Mouse (Mus musculus): ENCODE results near the gene Gm5134. TPM values are rescaled to one million over a fixed set of nuclear protein-coding genes. Genes with fewer than 3 reads are reported as not detected.
A peak's percentile ranks its signal among the peaks of the same experiment; 100 is the strongest.

The Gm5134 gene
- total and polyA plus RNA-seq, 3 experiments: 0.40 to 1.6 (median 1.0) TPM

DNA sequence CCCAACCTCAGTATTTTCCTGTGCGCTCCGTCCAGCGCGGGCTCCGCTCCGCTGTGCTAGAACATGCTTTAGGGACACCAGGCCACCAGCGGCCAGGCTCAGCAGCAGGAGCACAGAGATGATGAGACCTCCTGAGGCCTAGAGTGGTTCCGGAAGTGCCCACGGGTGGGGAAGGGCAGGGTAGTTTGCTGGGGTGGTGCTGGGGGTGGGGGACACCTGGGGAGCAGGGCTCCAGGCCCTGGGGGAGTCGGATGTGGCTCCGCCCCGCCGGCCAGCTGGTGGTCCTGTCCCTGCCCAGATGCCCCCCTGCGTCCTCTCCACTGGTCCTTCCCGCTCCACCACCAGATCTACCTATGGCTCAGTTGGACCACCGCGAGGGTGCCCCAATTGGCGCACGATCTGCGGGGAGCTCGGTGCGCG, 3.5 kb upstream of the Gm5134 start:
- H3K27ac ChIP-seq (ENCODE audit: insufficient read depth, low read depth): peak overlapping the region; percentile 57; the same call in 1 of the 2 replicates
- peak; percentile 54 for DNase-seq (ENCODE audit: extremely low read depth)

DNA sequence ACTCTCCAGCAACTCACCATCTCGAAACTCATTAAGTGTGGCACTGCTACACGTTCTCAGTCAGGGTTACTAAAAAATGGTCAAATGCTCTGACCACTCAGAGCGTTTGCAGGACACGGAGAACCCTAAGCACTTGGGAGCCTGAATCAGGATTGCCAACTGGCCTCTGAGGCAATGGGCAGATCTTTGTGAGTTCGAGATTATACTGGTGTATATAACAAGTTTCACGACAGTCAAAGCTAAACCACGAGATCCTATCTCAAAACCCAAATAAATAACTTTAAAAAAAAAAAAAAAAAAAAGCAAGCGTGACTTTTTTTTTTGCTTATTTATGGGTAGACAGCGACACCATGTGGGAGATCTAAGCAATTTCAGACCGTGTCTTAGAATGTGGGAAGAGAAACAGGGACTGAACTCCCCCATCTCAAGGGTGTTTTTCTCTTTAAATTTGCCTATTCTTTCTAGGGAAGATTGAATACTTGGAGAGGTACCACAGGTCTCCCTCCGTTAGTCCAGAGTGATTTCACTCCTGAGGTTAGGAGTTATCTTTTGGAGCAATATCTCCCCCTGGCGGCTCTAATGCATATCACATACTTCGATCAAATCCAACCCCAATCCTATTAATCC, 2.8 kb upstream of the Gm5134 start:
- in situ Hi-C loops (cut with MboI; ENCODE audit: low pct_ligation_motif_present, low pct_unique_long_range_greater_than_20kb, low sequenced_read_pairs) (loop anchor here (5.0 to 25.0 kb wide), 3 partner anchors 67 to 364 kb away; partner anchors contain the start of gene Ggt5), dilution Hi-C loops (cut with MboI; ENCODE audit: extremely low pct_ligation_motif_present, extremely low pct_unique_long_range_greater_than_20kb, low sequenced_read_pairs) (no loop called here)
- H3K27me3 ChIP-seq (replicated peaks): no peaks in the 10 kb centered on the region
- no peaks in the 10 kb centered on the region for H3K9me3 ChIP-seq (replicated peaks; ENCODE audit: low read length)
- peak overlapping the region; percentile 25; the same call in 1 of the 2 replicates for H3K27ac ChIP-seq (ENCODE audit: insufficient read depth, low read depth)
- H3K4me2 ChIP-seq (ENCODE audit: insufficient read depth, low read depth, poor library complexity, severe bottlenecking): peak overlapping the region; percentile 63
- no peaks in the 10 kb centered on the region for H3K36me3 ChIP-seq (replicated peaks in 1 of 2; ENCODE audit: control insufficient read depth in 1 of 2, insufficient read depth in 1 of 2, low read length in 1 of 2)
- no peaks in the 10 kb centered on the region for H3K79me2 ChIP-seq (replicated peaks; ENCODE audit: control insufficient read depth, extremely low read depth, insufficient read depth, poor library complexity, severe bottlenecking)
- peak overlapping the region; percentile 28 to 55 (median 41) for H3K4me3 ChIP-seq (replicated peaks in 1 of 3; ENCODE audit: low read depth in 2 of 3, low read length in 2 of 3, poor library complexity in 1 of 3)
- H3K4me1 ChIP-seq (ENCODE audit: control insufficient read depth in 1 of 2, insufficient read depth in 2 of 2): peaks cover 30 to 42% of the 10 kb centered on the region in 2 experiments
- TF ChIP-seq MAX (IDR thresholded peaks at IDR 0.05; ENCODE audit: low read length) (no peak), ZNF384 (IDR thresholded peaks at IDR 0.05; ENCODE audit: low read depth, low read length) (peak; percentile 100), HCFC1 (IDR thresholded peaks at IDR 0.05; ENCODE audit: low read depth, low read length) (no peak; the same call in 1 of the 2 replicates), JUN (IDR thresholded peaks at IDR 0.05; ENCODE audit: insufficient read depth, low read depth, low read length) (no peak), ZMIZ1 (IDR thresholded peaks at IDR 0.05; ENCODE audit: low read depth, low read length) (no peak), RCOR1 (conservative IDR thresholded peaks at IDR 0.05; ENCODE audit: low read depth, low read length) (no peak), ZKSCAN1 (IDR thresholded peaks at IDR 0.05; ENCODE audit: borderline replicate concordance, low read depth, low read length) (no peak), RAD21 (IDR thresholded peaks at IDR 0.05; ENCODE audit: low read depth, low read length) (peak; percentile 76), E2F4 (IDR thresholded peaks at IDR 0.05; ENCODE audit: insufficient replicate concordance, low read depth, low read length) (no peak), POLR2A (IDR thresholded peaks at IDR 0.05; ENCODE audit: low read depth, low read length) (no peak), ZC3H11A (IDR thresholded peaks at IDR 0.05; ENCODE audit: low read depth, low read length) (peak; percentile 41; the same call in 1 of the 2 replicates), NELFE (IDR thresholded peaks at IDR 0.05; ENCODE audit: low read depth, low read length) (peak; percentile 40; the same call in 1 of the 2 replicates), POLR2AphosphoS2 (IDR thresholded peaks at IDR 0.05; ENCODE audit: low read depth, low read length) (no peak), PAX5 (IDR thresholded peaks at IDR 0.05; ENCODE audit: low read length) (no peak), MEF2A (IDR thresholded peaks at IDR 0.05; ENCODE audit: borderline replicate concordance, low read depth, low read length) (no peak), CTCF (conservative IDR thresholded peaks at IDR 0.05 in 1 of 2, IDR thresholded peaks at IDR 0.05 in 1 of 2; ENCODE audit: low read depth in 2 of 2, low read length in 2 of 2) (peak; percentile 73 to 94), MAFK (IDR thresholded peaks at IDR 0.05; ENCODE audit: insufficient replicate concordance, low read length) (no peak), CHD1 (IDR thresholded peaks at IDR 0.05; ENCODE audit: low read depth, low read length) (no peak), SMC3 (IDR thresholded peaks at IDR 0.05; ENCODE audit: low read depth, low read length) (peak; percentile 84), USF2 (conservative IDR thresholded peaks at IDR 0.05; ENCODE audit: low read depth, low read length) (no peak), MXI1 (IDR thresholded peaks at IDR 0.05; ENCODE audit: low read depth, low read length) (no peak), SIN3A (IDR thresholded peaks at IDR 0.05; ENCODE audit: low read length) (peak; percentile 13; the same call in 1 of the 2 replicates), ELF1 (IDR thresholded peaks at IDR 0.05; ENCODE audit: low read depth, low read length) (no peak), EP300 (IDR thresholded peaks at IDR 0.05; ENCODE audit: low read length) (no peak), USF1 (IDR thresholded peaks at IDR 0.05; ENCODE audit: low read depth, low read length) (no peak), TBP (conservative IDR thresholded peaks at IDR 0.05; ENCODE audit: low read depth, low read length) (no peak), BHLHE40 (IDR thresholded peaks at IDR 0.05; ENCODE audit: low read depth, low read length) (peak; percentile 74)
- peak overlapping the region; percentile 41; the same call in 1 of the 2 replicates for H3K9ac ChIP-seq (ENCODE audit: insufficient read depth, low read depth)
- DNase-seq (ENCODE audit: extremely low read depth): peak; percentile 59

More for the DNA sequence above, 3.5 kb upstream of the Gm5134 start:
- Histone ChIP-seq H3K4me1 (ENCODE audit: control insufficient read depth in 1 of 2, insufficient read depth in 2 of 2) (peaks cover 30 to 46% of the 10 kb centered on the region in 2 experiments), H3K36me3 (replicated peaks in 1 of 2; ENCODE audit: control insufficient read depth in 1 of 2, insufficient read depth in 1 of 2, low read length in 1 of 2) (no peaks in the 10 kb centered on the region), H3K27me3 (replicated peaks) (no peaks in the 10 kb centered on the region), H3K9me3 (replicated peaks; ENCODE audit: low read length) (no peaks in the 10 kb centered on the region), H3K79me2 (replicated peaks; ENCODE audit: control insufficient read depth, extremely low read depth, insufficient read depth, poor library complexity, severe bottlenecking) (no peaks in the 10 kb centered on the region), H3K4me3 (replicated peaks in 1 of 3; ENCODE audit: low read depth in 2 of 3, low read length in 2 of 3, poor library complexity in 1 of 3) (peak overlapping the region; percentile 43 to 55 (median 46)), H3K9ac (ENCODE audit: insufficient read depth, low read depth) (peak overlapping the region; percentile 41; the same call in 1 of the 2 replicates), H3K4me2 (ENCODE audit: insufficient read depth, low read depth, poor library complexity, severe bottlenecking) (peak overlapping the region; percentile 63)
- TF ChIP-seq CHD1 (IDR thresholded peaks at IDR 0.05; ENCODE audit: low read depth, low read length) (no peak), EP300 (IDR thresholded peaks at IDR 0.05; ENCODE audit: low read length) (no peak), SIN3A (IDR thresholded peaks at IDR 0.05; ENCODE audit: low read length) (0 out of 2 replicates have a peak, but pooled peaks have one; percentile 20), CHD2 (IDR thresholded peaks at IDR 0.05; ENCODE audit: low read length) (peak; percentile 60; the same call in 1 of the 2 replicates), NRF1 (IDR thresholded peaks at IDR 0.05; ENCODE audit: low read depth, low read length) (no peak), HCFC1 (IDR thresholded peaks at IDR 0.05; ENCODE audit: low read depth, low read length) (peak; percentile 29; the same call in 1 of the 2 replicates), JUN (IDR thresholded peaks at IDR 0.05; ENCODE audit: insufficient read depth, low read depth, low read length) (no peak), MXI1 (IDR thresholded peaks at IDR 0.05; ENCODE audit: low read depth, low read length) (0 out of 2 replicates have a peak, but pooled peaks have one; percentile 20), ELF1 (IDR thresholded peaks at IDR 0.05; ENCODE audit: low read depth, low read length) (peak; percentile 60)
- in situ Hi-C loops (cut with MboI; ENCODE audit: low pct_ligation_motif_present, low pct_unique_long_range_greater_than_20kb, low sequenced_read_pairs): loop anchor here (5.0 to 25.0 kb wide), 3 partner anchors 66 to 364 kb away; partner anchors contain the start of gene Ggt5
- dilution Hi-C loops (cut with MboI; ENCODE audit: extremely low pct_ligation_motif_present, extremely low pct_unique_long_range_greater_than_20kb, low sequenced_read_pairs): no loop called here

All from CH12.LX (cell line).